Mouse (Mus musculus) megakaryocyte, embryonic 14.5 days (primary cell): ENCODE measurements around the gene Gstm6.

Experiments used
- FLI1 ChIP-seq: IDR thresholded peaks from 2 replicates; pipeline ENCODE4 v1.6.1; 2012; ENCODE audit warnings: low read length, inconsistent platforms, mixed read lengths
- GATA1 ChIP-seq: IDR thresholded peaks from 3 replicates; pipeline ENCODE4 v1.6.1; 2012; ENCODE audit warnings: mixed read lengths, low read length, inconsistent platforms, borderline replicate concordance

- TF ChIP-seq GATA1 (no peak), FLI1 (no peak)
Measured at GRCm38 (mm10) chr3:107916674-107917073, 26.9 kb downstream of the Gstm6 start.
